Mouse (Mus musculus): ENCODE results near the gene Cd59a.

The Cd59a gene

DNA sequence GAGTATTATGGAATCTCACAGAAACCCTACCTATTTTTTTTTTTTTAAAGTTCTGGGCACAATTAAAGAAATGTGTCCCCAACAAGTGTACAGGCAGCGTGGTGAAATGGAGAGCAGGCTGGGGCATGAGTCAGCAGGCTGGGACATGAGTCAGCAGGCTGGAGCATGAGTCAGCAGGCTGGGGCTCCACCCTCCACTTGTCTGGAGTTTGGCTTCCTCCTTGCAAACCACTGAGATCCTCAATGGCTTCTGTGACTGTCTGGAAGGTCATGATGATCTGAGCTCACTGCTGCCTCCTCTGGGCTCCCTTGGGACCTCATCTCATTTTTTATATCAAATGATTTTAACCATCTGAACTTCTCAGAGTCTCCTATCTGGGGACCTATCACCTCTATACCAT, 50.4 kb downstream of the Cd59a start:
- peak; percentile 60 for DNase-seq

- DNase-seq = no peak
Measured at GRCm38 (mm10) chr2:104147910-104148561, 52.4 kb downstream of the Cd59a start.

DNA sequence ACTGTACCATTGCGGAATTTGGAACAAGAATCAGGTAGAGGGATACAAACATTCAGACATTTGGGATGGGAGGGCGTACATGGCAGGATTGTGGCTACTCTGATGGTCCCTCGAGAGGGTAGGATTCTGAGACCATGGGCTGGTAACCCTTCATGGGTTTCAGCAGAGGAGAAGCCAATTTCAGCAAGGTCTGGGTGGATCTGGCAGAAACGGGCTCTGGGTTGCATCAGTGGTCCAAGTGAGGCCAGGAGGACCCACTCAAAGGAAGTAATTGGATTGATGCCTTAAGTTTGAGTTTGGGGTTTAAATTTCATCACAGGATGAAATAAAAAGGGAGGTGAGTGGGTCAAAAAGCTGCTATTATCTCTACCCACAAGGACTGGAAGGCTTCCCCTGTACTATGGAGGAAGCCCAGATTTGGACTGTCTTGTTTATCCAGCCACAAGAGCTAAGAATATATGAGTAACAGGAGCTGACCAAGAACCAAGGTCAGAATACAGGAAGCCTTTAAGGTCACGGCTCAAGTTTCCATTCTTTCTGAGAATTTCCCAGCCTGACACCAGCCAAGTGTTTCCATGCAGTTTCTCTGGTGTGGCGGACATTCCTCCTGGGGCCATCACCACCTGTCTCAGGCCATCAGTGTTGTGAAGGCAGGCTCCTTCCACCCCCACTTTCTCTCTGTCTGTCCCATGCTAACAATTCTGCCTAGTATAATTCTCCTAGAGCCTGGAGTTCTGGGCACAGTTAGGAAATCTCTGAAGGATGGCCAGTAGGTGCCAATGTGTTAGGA, 55.2 kb downstream of the Cd59a start:
- no peak for DNase-seq

- DNase-seq = no peak
Measured at GRCm38 (mm10) chr2:104153345-104153744, 57.7 kb downstream of the Cd59a start.

GRCm38 (mm10) chr2:104153876-104154275, 58.3 kb downstream of the Cd59a start:
- no peak for DNase-seq

DNA sequence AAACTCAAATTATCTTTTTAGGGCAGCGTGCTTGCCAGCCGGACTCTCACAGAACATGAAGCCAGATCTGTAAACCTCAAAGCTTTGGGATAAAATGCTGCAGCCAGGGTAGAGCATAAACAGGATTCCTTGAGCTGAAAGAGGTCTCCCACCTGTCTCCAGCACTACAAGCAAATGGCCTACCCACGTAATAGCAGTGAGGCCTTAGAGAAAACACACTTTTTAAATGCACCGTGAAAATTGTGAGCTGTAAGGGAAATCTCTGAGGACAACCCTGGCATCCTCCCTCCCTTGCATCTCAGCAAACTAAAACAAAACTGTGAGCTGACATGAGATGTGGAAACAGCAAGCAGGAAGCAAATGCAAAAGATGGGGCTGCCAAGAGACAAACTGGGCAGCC, 62.2 kb downstream of the Cd59a start:
- no peak for DNase-seq

DNA sequence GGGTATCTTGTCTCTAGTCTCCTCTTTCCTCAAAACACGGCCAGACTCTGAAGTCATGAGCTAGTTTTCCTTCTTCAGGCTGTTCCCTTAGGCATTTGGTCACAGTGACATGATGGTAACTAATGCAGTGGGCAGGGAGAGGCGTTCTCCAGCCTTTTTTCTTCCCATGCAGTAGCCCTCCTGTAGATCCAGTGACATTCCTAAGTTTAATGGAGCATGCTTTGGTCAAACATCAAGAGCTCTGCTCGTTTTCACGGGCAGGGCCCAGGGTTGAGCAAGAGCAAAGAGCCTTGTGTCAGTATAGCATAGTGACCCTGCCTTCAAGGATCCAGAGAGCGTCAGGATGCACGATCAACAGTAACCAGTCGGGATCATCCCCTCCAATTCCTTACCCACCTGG, 67.8 kb downstream of the Cd59a start:
- DNase-seq = no peak

GRCm38 (mm10) chr2:104163978-104164487, 68.4 kb downstream of the Cd59a start:
- no peak for DNase-seq
